Mouse (Mus musculus) hindbrain, embryonic 14.5 days (tissue): ENCODE data around the gene Fgf4. TPM values are rescaled to one million over a fixed set of nuclear protein-coding genes. Genes with fewer than 3 reads are reported as not detected.
"Not testable (repeated sequence)": the region's sequence is repeated elsewhere in the genome, so short reads cannot be mapped to it uniquely, and the experiment has no call there.

Experiments
- ATAC-seq: fragments of 200-750 bp; cut with Nextera tagmentation; 2 replicates; pipeline ENCODE4 v1.8.0; 2017; ENCODE audit warnings: moderate number of reproducible peaks, mild to moderate bottlenecking, moderate TSS enrichment, moderate library complexity; ENCODE audit not compliant: low FRiP score
- DNase-seq: peaks from one replicate; pipeline ENCODE4 v3.0.0-alpha.2; 2015; ENCODE audit warnings: low spot score
- H3K27ac ChIP-seq: fragments of 300-500 bp; sonication (generic); 2 replicates; pipeline ENCODE4 v1.5.1; 2014; ENCODE audit warnings: mild to moderate bottlenecking, moderate library complexity
- H3K27me3 ChIP-seq: fragments of 300-500 bp; sonication (generic); 2 replicates; pipeline ENCODE4 v1.6.1; 2014; ENCODE audit warnings: mild to moderate bottlenecking, low read length, mixed read lengths; ENCODE audit not compliant: control insufficient read depth, insufficient read depth
- H3K36me3 ChIP-seq: fragments of 300-500 bp; sonication (generic); replicated peaks from 2 replicates; pipeline ENCODE4 v1.6.1; 2014; ENCODE audit not compliant: control insufficient read depth, insufficient read depth
- H3K4me1 ChIP-seq: fragments of 300-500 bp; sonication (generic); replicated peaks from 2 replicates; pipeline ENCODE4 v1.6.1; 2014; ENCODE audit warnings: antibody characterized with exemption, low read length, mixed read lengths; ENCODE audit not compliant: control insufficient read depth, insufficient read depth
- H3K4me2 ChIP-seq: fragments of 300-500 bp; sonication (generic); replicated peaks from 2 replicates; pipeline ENCODE4 v1.6.1; 2014; ENCODE audit warnings: mild to moderate bottlenecking, moderate library complexity
- H3K4me3 ChIP-seq: fragments of 300-500 bp; sonication (generic); replicated peaks from 2 replicates; pipeline ENCODE4 v1.5.1; 2014; ENCODE audit warnings: mild to moderate bottlenecking, low read length
- H3K9ac ChIP-seq: fragments of 300-500 bp; sonication (generic); 2 replicates; pipeline ENCODE4 v1.6.1; 2014
- H3K9me3 ChIP-seq: fragments of 300-500 bp; sonication (generic); 2 replicates; pipeline ENCODE4 v1.6.1; 2016; ENCODE audit warnings: low read length; ENCODE audit not compliant: control insufficient read depth
- WGBS: fragments of 180-500 bp; shearing (Covaris S2); extraction: QIAGEN DNeasy Blood & Tissue Kit; methylation state at CpG from one replicate; pipeline ENCODE4 v1.1.7; 2014; 5-methylcytosine and 5-hydroxymethylcytosine counted together
- polyA plus RNA-seq: library from polyadenylated mRNA; unstranded; fragments of >200 nt; fragmentation: Nextera tagmentation; extraction: Ambion mirVana; gene quantifications from 2 replicates; pipeline ENCODE4 v1.2.1, GENCODE M21; 2014

Fgf4 gene
- polyA plus RNA-seq, 1 experiment from 2014 or later: not detected

DNA sequence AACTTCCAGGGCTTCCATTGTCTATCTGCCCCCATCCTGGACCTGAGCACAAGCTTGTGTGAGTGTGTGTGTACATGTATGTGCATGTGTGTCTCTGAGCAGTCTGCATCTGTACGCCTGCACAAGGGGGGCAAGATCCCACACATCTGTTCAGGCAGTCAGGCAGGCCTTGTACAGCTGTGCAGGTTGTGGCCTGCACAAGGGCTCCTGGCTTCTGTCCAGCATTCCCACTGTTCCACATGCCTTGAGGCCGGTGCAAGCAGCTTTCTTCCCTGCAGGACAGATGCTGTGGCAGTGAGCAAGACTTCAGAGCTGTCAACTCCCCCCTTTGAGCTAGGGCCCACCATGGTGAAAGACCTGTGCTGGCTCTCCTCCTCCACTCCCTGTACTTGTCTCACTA is 35.9 kb downstream of the Fgf4 start:
- no peak overlapping the region for H3K4me2 ChIP-seq
- H3K4me3 ChIP-seq: no peak overlapping the region
- H3K4me1 ChIP-seq: no peaks in the 10 kb centered on the region
- H3K9ac ChIP-seq: no peak overlapping the region
- no peaks in the 10 kb centered on the region for H3K9me3 ChIP-seq
- no peak overlapping the region for H3K27ac ChIP-seq
- 53% methylated on average over 2 of the region's 2 CpGs for WGBS
- H3K36me3 ChIP-seq: no peaks in the 10 kb centered on the region
- H3K27me3 ChIP-seq: no peaks in the 10 kb centered on the region
- ATAC-seq (no peak), DNase-seq (no peak)

DNA sequence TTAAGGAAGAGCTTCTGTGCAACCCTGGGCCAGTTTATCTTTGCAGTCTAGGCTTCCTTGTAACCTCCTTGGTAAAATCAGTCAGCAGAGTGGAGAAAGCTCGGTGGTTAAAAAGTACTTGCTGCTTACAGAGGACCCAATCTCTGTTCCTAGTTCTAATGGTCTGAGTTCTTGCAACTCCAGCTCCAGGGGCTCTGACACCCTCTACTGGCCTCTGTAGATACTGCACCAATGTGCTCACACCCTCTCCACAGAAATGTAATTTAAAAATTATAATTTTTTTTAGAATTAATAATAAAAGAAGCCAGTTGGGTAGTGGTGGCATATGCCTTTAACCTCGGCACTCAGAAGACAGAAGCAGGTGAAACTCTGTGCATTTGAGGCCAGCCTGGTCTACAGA is 40.5 kb downstream of the Fgf4 start:
- 79% methylated on average over 2 of the region's 2 CpGs for WGBS
- no peaks in the 10 kb centered on the region for H3K4me1 ChIP-seq
- ATAC-seq: no peak

DNA sequence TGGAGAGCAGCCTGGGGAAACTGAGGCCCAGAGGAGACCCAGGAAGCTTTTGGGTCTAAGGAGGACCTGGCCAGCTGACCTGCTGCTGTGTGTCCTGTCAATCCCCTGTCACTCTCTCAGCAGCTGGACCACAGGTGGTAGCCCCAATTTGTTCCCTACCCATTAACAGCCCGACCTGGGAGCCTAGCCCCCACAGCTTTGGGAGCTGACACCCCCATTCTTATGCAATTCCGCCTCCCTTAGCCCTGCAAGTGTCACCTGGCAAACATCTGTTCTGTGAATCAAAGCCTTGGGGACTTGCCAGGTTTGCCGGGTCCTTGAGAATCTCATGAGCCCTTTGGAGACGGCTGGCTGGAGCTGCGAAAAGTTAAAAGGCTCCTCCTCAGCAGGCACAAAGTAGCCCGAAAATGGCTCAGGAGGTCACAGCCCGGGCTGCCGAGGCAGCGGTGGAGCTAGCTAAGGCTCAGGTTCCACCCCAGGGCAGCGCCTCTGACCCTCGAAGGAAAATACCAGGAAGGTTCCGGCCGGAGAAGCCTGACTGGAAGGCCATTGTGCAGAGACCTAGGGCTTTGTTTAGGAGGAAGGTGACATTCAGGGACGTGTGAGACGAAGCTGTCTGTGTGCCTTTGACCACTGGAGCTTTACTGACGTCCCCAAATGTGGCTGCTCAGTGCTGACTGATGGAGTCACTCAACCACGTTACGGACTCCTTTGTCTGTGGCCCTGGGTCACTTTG is 41.6 kb downstream of the Fgf4 start:
- DNase-seq (no peak), ATAC-seq (no peak)
- no peak overlapping the region for H3K27ac ChIP-seq
- H3K4me1 ChIP-seq: no peaks in the 10 kb centered on the region
- H3K9ac ChIP-seq: no peak overlapping the region
- H3K9me3 ChIP-seq: no peaks in the 10 kb centered on the region
- H3K4me3 ChIP-seq: no peak overlapping the region
- H3K36me3 ChIP-seq: no peaks in the 10 kb centered on the region
- 7% methylated on average over 18 of the region's 18 CpGs for WGBS
- no peak overlapping the region for H3K4me2 ChIP-seq
- H3K27me3 ChIP-seq: no peaks in the 10 kb centered on the region

More for the DNA sequence above, 40.5 kb downstream of the Fgf4 start:
- Histone ChIP-seq H3K4me2 (no peak overlapping the region), H3K9ac (no peak overlapping the region), H3K4me3 (no peak overlapping the region), H3K27ac (no peak overlapping the region), H3K36me3 (no peaks in the 10 kb centered on the region), H3K9me3 (no peaks in the 10 kb centered on the region), H3K27me3 (no peaks in the 10 kb centered on the region)
- DNase-seq: no peak

- not testable (repeated sequence) for H3K4me2 ChIP-seq, H3K9me3 ChIP-seq, H3K9ac ChIP-seq, H3K27ac ChIP-seq, H3K4me3 ChIP-seq, DNase-seq, ATAC-seq, H3K36me3 ChIP-seq
- Histone ChIP-seq H3K4me1 (0 out of 2 replicates have a peak, but pooled peaks cover 11% of the 10 kb centered on the region), H3K27me3 (peaks cover 12% of the 10 kb centered on the region; the same call in 1 of the 2 replicates)
- WGBS: 100% methylated on average over 1 of the region's 1 CpGs
Observed at GRCm38 (mm10) chr7:144890661-144891060, 43.5 kb downstream of the Fgf4 start.

- Histone ChIP-seq H3K4me1 (peaks cover 20% of the 10 kb centered on the region), H3K27ac (no peak overlapping the region), H3K4me2 (no peak overlapping the region), H3K9me3 (no peaks in the 10 kb centered on the region), H3K36me3 (no peaks in the 10 kb centered on the region), H3K9ac (no peak overlapping the region), H3K27me3 (peaks cover 23% of the 10 kb centered on the region), H3K4me3 (no peak overlapping the region)
- no peak for DNase-seq
- ATAC-seq: no peak
- WGBS: 73% methylated on average over 2 of the region's 2 CpGs
Observed at GRCm38 (mm10) chr7:144891863-144892262, 44.7 kb downstream of the Fgf4 start.

GRCm38 (mm10) chr7:144892322-144892721 is 45.2 kb downstream of the Fgf4 start:
- Histone ChIP-seq H3K4me3 (no peak overlapping the region), H3K4me1 (peaks cover 20% of the 10 kb centered on the region), H3K27me3 (peaks cover 23% of the 10 kb centered on the region), H3K27ac (no peak overlapping the region), H3K4me2 (no peak overlapping the region), H3K9ac (no peak overlapping the region), H3K36me3 (no peaks in the 10 kb centered on the region), H3K9me3 (no peaks in the 10 kb centered on the region)
- no peak for DNase-seq
- no peak for ATAC-seq
- 41% methylated on average over 6 of the region's 6 CpGs for WGBS

DNA sequence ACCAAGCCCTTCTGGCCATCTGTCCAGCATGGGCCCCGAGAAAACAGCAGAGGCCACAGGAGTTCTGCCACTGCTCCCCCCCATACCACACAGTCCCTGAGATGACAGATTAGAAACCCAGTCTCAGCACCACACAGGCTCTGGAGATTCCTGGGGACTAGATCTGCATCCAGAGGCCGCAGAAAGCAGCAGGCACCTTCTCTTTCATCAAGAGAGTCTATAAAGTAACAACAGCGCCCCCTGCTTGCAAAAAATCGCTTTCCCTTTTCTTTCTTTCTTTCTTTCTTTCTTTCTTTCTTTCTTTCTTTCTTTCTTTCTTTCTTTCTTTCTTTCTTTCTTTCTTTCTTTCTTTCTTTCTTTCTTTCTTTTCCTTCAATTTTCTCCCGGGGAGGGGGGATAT is 47.0 kb downstream of the Fgf4 start:
- Histone ChIP-seq H3K9me3 (no peaks in the 10 kb centered on the region), H3K36me3 (no peaks in the 10 kb centered on the region), H3K27me3 (peaks cover 37% of the 10 kb centered on the region), H3K4me1 (peaks cover 20% of the 10 kb centered on the region), H3K27ac (no peak overlapping the region), H3K4me2 (no peak overlapping the region), H3K9ac (no peak overlapping the region), H3K4me3 (no peak overlapping the region)
- 3% methylated on average over 5 of the region's 5 CpGs for WGBS
- DNase-seq: peak; percentile 71
- no peak for ATAC-seq

GRCm38 (mm10) chr7:144894706-144895105 is 47.5 kb downstream of the Fgf4 start:
- Histone ChIP-seq H3K9ac (peak overlapping the region; percentile 41; the same call in 1 of the 2 replicates), H3K9me3 (no peaks in the 10 kb centered on the region), H3K36me3 (no peaks in the 10 kb centered on the region), H3K27ac (peak overlapping the region; percentile 2; the same call in 1 of the 2 replicates), H3K4me3 (peak overlapping the region; percentile 40), H3K4me1 (peaks cover 20% of the 10 kb centered on the region), H3K4me2 (peak overlapping the region; percentile 65), H3K27me3 (peaks cover 39% of the 10 kb centered on the region)
- peak; percentile 32 for DNase-seq
- ATAC-seq: no peak
- WGBS: 2% methylated on average over 4 of the region's 4 CpGs

GRCm38 (mm10) chr7:144895305-144896111 is 48.3 kb downstream of the Fgf4 start:
- peak; percentile 81 for DNase-seq
- ATAC-seq: peak; percentile 77

More at GRCm38 (mm10) chr7:144895305-144896111, 48.3 kb downstream of the Fgf4 start:
- under 1% methylated on average over 37 of the region's 37 CpGs for WGBS
- peak overlapping the region; percentile 65 for H3K4me2 ChIP-seq
- peak overlapping the region; percentile 41 for H3K9ac ChIP-seq
- H3K27ac ChIP-seq: peak overlapping the region; percentile 52
- no peaks in the 10 kb centered on the region for H3K36me3 ChIP-seq
- H3K4me1 ChIP-seq: peaks cover 20% of the 10 kb centered on the region
- peaks cover 39% of the 10 kb centered on the region for H3K27me3 ChIP-seq
- H3K9me3 ChIP-seq: no peaks in the 10 kb centered on the region
- peak overlapping the region; percentile 40 for H3K4me3 ChIP-seq
